Mouse (Mus musculus) granulocyte monocyte progenitor cell, adult 5-6 weeks (primary cell): ENCODE data around the gene Olfr710. TPM values are rescaled to one million over a fixed set of nuclear protein-coding genes. Genes with fewer than 3 reads are reported as not detected.
"Not testable (repeated sequence)": the region's sequence is repeated elsewhere in the genome, so short reads cannot be mapped to it uniquely, and the experiment has no call there.

ENCODE experiments used
- ATAC-seq: replicated peaks from 2 replicates; pipeline ENCODE4 v1.8.0; 2016; ENCODE audit warnings: mild to moderate bottlenecking, moderate TSS enrichment, inconsistent platforms; ENCODE audit not compliant: poor library complexity, severe bottlenecking
- total RNA-seq, 2 experiments: library from RNA; stranded (forward) in 1 of 2; stranded (reverse) in 1 of 2; fragments of 200-712, 200-1000 nt in 1 of 2; fragments of >200 nt in 1 of 2; fragmentation: Nextera tagmentation in 1 of 2; gene quantifications; 2 replicates each; pipeline ENCODE4 v1.2.3; 2014 to 2017

Olfr710 gene
- total RNA-seq (2014; fragmentation: Nextera tagmentation) (not detected in 2 replicates), total RNA-seq (2017) (not detected in 2 replicates)

- ATAC-seq: no peak
These were observed at the start of gene Olfr710 for GRCm38 (mm10) chr7:106948212-106948611. Gene Olfr710, minus strand, starts transcription at chr7:106948312.

- ATAC-seq: no peak
These were observed 37.1 kb upstream of the Olfr710 start for GRCm38 (mm10) chr7:106985236-106985635.

GRCm38 (mm10) chr7:106975353-106975752 is 27.2 kb upstream of the Olfr710 start, which contains the start of gene Olfr711:
Gene Olfr711, minus strand, starts transcription at chr7:106975453.
- no peak for ATAC-seq

GRCm38 (mm10) chr7:106967503-106967902 is 19.4 kb upstream of the Olfr710 start:
- not testable (repeated sequence) for ATAC-seq

GRCm38 (mm10) chr7:106963837-106964236 is 15.7 kb upstream of the Olfr710 start, which contains the start of gene Olfr6:
Gene Olfr6, minus strand, starts transcription at chr7:106963937.
- ATAC-seq: no peak

- no peak for ATAC-seq
These were observed 16.0 kb downstream of the Olfr710 start, which contains the start of gene Olfr709-ps1 for GRCm38 (mm10) chr7:106932119-106932518. Gene Olfr709-ps1, minus strand, starts transcription at chr7:106932219.

- not testable (repeated sequence) for ATAC-seq
These were observed 27.2 kb downstream of the Olfr710 start for GRCm38 (mm10) chr7:106920961-106921360.

GRCm38 (mm10) chr7:106907676-106908075 is 40.4 kb downstream of the Olfr710 start, which contains the start of gene Olfr1532-ps1:
Gene Olfr1532-ps1, plus strand, starts transcription at chr7:106908001.
- ATAC-seq: no peak

GRCm38 (mm10) chr7:106901141-106901540 is 47.0 kb downstream of the Olfr710 start, which contains the start of gene Olfr707:
Gene Olfr707, minus strand, starts transcription at chr7:106901241.
- not testable (repeated sequence) for ATAC-seq

Other genes starting within 250 kb of the Olfr710 start
- not detected in 2 replicates for gene Olfr695, start 231.9 kb downstream of the Olfr710 start, total RNA-seq (2014; fragmentation: Nextera tagmentation)
- 0.36 TPM in 1 of 2 replicates, not detected in the other for gene Olfr695, start 231.9 kb downstream of the Olfr710 start, total RNA-seq (2017)
- gene Olfr697, start 205.9 kb downstream of the Olfr710 start, total RNA-seq (2014; fragmentation: Nextera tagmentation): not detected in 2 replicates
- not detected in 2 replicates for gene Olfr697, start 205.9 kb downstream of the Olfr710 start, total RNA-seq (2017)
- gene Olfr698, start 192.9 kb downstream of the Olfr710 start, total RNA-seq (2014; fragmentation: Nextera tagmentation): not detected in 2 replicates
- not detected in 2 replicates for gene Olfr698, start 192.9 kb downstream of the Olfr710 start, total RNA-seq (2017)
- not detected in 2 replicates for gene Olfr699, start 155.1 kb downstream of the Olfr710 start, total RNA-seq (2014; fragmentation: Nextera tagmentation)
- not detected in 2 replicates for gene Olfr699, start 155.1 kb downstream of the Olfr710 start, total RNA-seq (2017)
- gene Olfr700, start 139.5 kb downstream of the Olfr710 start, total RNA-seq (2014; fragmentation: Nextera tagmentation): not detected in 2 replicates
- gene Olfr700, start 139.5 kb downstream of the Olfr710 start, total RNA-seq (2017): not detected in 2 replicates
- not detected in 2 replicates for gene Olfr701, start 134.2 kb downstream of the Olfr710 start, total RNA-seq (2014; fragmentation: Nextera tagmentation)
- gene Olfr701, start 134.2 kb downstream of the Olfr710 start, total RNA-seq (2017): not detected in 2 replicates
- not detected in 2 replicates for gene Olfr702, start 114.4 kb downstream of the Olfr710 start, total RNA-seq (2014; fragmentation: Nextera tagmentation)
- not detected in 2 replicates for gene Olfr702, start 114.4 kb downstream of the Olfr710 start, total RNA-seq (2017)
- gene Olfr703, start 105.0 kb downstream of the Olfr710 start, total RNA-seq (2014; fragmentation: Nextera tagmentation): not detected in 2 replicates
- gene Olfr703, start 105.0 kb downstream of the Olfr710 start, total RNA-seq (2017): not detected in 2 replicates
- gene Olfr704, start 85.1 kb downstream of the Olfr710 start, total RNA-seq (2014; fragmentation: Nextera tagmentation): not detected in 2 replicates
- gene Olfr704, start 85.1 kb downstream of the Olfr710 start, total RNA-seq (2017): not detected in 2 replicates
- not detected in 2 replicates for gene Olfr705, start 71.4 kb downstream of the Olfr710 start, total RNA-seq (2014; fragmentation: Nextera tagmentation)
- not detected in 2 replicates for gene Olfr705, start 71.4 kb downstream of the Olfr710 start, total RNA-seq (2017)
- gene Olfr706, start 60.1 kb downstream of the Olfr710 start, total RNA-seq (2014; fragmentation: Nextera tagmentation): not detected in 2 replicates
- gene Olfr706, start 60.1 kb downstream of the Olfr710 start, total RNA-seq (2017): not detected in 2 replicates
- gene Olfr707, start 47.1 kb downstream of the Olfr710 start, total RNA-seq (2014; fragmentation: Nextera tagmentation): not detected in 2 replicates
- not detected in 2 replicates for gene Olfr707, start 47.1 kb downstream of the Olfr710 start, total RNA-seq (2017)
- gene Olfr1532-ps1, start 40.3 kb downstream of the Olfr710 start, total RNA-seq (2014; fragmentation: Nextera tagmentation): not detected in 2 replicates
- gene Olfr1532-ps1, start 40.3 kb downstream of the Olfr710 start, total RNA-seq (2017): not detected in 2 replicates
- not detected in 2 replicates for gene Olfr709-ps1, start 16.1 kb downstream of the Olfr710 start, total RNA-seq (2014; fragmentation: Nextera tagmentation)
- gene Olfr709-ps1, start 16.1 kb downstream of the Olfr710 start, total RNA-seq (2017): not detected in 2 replicates
- not detected in 2 replicates for gene Olfr6, start 15.6 kb upstream of the Olfr710 start, total RNA-seq (2014; fragmentation: Nextera tagmentation)
- gene Olfr6, start 15.6 kb upstream of the Olfr710 start, total RNA-seq (2017): not detected in 2 replicates
- not detected in 2 replicates for gene Olfr711, start 27.1 kb upstream of the Olfr710 start, total RNA-seq (2014; fragmentation: Nextera tagmentation)
- not detected in 2 replicates for gene Olfr711, start 27.1 kb upstream of the Olfr710 start, total RNA-seq (2017)
- not detected in 2 replicates for gene Olfr2, start 57.8 kb upstream of the Olfr710 start, total RNA-seq (2014; fragmentation: Nextera tagmentation)
- not detected in 2 replicates for gene Olfr2, start 57.8 kb upstream of the Olfr710 start, total RNA-seq (2017)
- not detected in 2 replicates for gene Olfr713, start 82.9 kb upstream of the Olfr710 start, total RNA-seq (2014; fragmentation: Nextera tagmentation)
- gene Olfr713, start 82.9 kb upstream of the Olfr710 start, total RNA-seq (2017): not detected in 2 replicates
- not detected in 2 replicates for gene Olfr714, start 122.7 kb upstream of the Olfr710 start, total RNA-seq (2014; fragmentation: Nextera tagmentation)
- not detected in 2 replicates for gene Olfr714, start 122.7 kb upstream of the Olfr710 start, total RNA-seq (2017)
- not detected in 2 replicates for gene Olfr17, start 144.9 kb upstream of the Olfr710 start, total RNA-seq (2014; fragmentation: Nextera tagmentation)
- gene Olfr17, start 144.9 kb upstream of the Olfr710 start, total RNA-seq (2017): not detected in 2 replicates
- gene Olfr715b, start 162.1 kb upstream of the Olfr710 start, total RNA-seq (2014; fragmentation: Nextera tagmentation): not detected in 2 replicates
- not detected in 2 replicates for gene Olfr715b, start 162.1 kb upstream of the Olfr710 start, total RNA-seq (2017)
- gene Olfr715, start 182.8 kb upstream of the Olfr710 start, total RNA-seq (2014; fragmentation: Nextera tagmentation): not detected in 2 replicates
- gene Olfr715, start 182.8 kb upstream of the Olfr710 start, total RNA-seq (2017): not detected in 2 replicates
- not detected in 2 replicates for gene Olfr716, start 190.0 kb upstream of the Olfr710 start, total RNA-seq (2014; fragmentation: Nextera tagmentation)
- not detected in 2 replicates for gene Olfr716, start 190.0 kb upstream of the Olfr710 start, total RNA-seq (2017)
- not detected in 2 replicates for gene Nlrp14, start 218.7 kb upstream of the Olfr710 start, total RNA-seq (2014; fragmentation: Nextera tagmentation)
- gene Nlrp14, start 218.7 kb upstream of the Olfr710 start, total RNA-seq (2017): not detected in 2 replicates